Mouse (Mus musculus): ENCODE results near the gene Samd10. TPM values are rescaled to one million over a fixed set of nuclear protein-coding genes. Genes with fewer than 3 reads are reported as not detected.

Samd10 gene
- polyA plus RNA-seq, 1 experiment from 2014 or later = 30.1 TPM

DNA sequence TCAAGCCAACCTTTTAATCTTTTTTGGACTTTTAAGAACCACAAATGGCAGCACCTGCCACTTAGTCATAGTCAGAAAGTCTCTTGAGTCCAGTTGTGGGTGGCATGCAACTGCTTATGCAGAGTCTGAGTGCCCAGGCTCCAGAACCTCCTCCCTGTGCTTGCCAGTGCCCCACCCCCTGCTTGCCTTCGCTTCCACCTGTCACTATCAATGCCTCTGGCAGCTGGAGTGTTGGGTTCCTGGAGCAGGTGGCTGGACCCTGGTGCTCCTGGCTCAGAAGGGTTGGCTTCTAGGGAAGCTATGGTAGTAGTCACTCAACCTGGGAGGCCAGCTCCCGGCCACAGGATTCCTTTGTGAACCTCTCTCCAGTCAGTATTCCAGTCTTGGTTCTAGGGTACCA is 48.8 kb downstream of the Samd10 start:
- no peak for ATAC-seq (ENCODE audit: low read depth)
- no peak overlapping the region for H3K4me3 ChIP-seq (ENCODE audit: low read length)
- no peak overlapping the region for H3K9ac ChIP-seq (ENCODE audit: low read length)
- H3K27me3 ChIP-seq (ENCODE audit: control insufficient read depth, insufficient read depth, low read depth, low read length) = no peaks in the 10 kb centered on the region
- H3K9me3 ChIP-seq (ENCODE audit: control insufficient read depth, low read length) = no peaks in the 10 kb centered on the region
- no peak overlapping the region for H3K4me2 ChIP-seq (ENCODE audit: low read depth, low read length)
- H3K36me3 ChIP-seq (ENCODE audit: control insufficient read depth, insufficient read depth, low read length) = peaks cover 38% of the 10 kb centered on the region
- WGBS = 98% methylated on average over 2 of the region's 2 CpGs
- H3K4me1 ChIP-seq (replicated peaks; ENCODE audit: control insufficient read depth, insufficient read depth, low read length) = no peaks in the 10 kb centered on the region
- no peak overlapping the region for H3K27ac ChIP-seq (ENCODE audit: low read length)

DNA sequence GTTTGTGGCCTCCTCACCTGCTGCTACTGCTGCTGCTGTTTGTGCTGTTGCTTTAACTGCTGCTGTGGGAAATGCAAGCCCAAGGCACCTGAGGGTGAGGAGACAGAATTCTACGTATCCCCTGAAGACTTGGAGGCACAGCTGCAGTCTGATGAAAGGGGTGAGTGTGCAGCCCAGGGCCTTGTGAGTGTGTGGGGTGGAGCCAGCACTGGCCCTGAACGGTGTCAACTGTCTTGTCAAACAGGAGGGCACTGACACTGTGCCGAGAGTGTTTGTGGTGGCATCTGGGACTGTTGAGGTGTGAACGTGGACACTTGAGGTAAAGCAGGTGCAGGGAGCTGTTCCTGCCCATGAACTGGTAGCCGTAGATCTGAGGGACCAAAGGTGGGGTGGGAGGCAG is 50.3 kb downstream of the Samd10 start:
- Histone ChIP-seq H3K9me3 (ENCODE audit: control insufficient read depth, low read length) (no peaks in the 10 kb centered on the region), H3K4me3 (ENCODE audit: low read length) (no peak overlapping the region), H3K27ac (ENCODE audit: low read length) (no peak overlapping the region), H3K4me2 (ENCODE audit: low read depth, low read length) (no peak overlapping the region), H3K9ac (ENCODE audit: low read length) (no peak overlapping the region), H3K27me3 (ENCODE audit: control insufficient read depth, insufficient read depth, low read depth, low read length) (no peaks in the 10 kb centered on the region), H3K4me1 (replicated peaks; ENCODE audit: control insufficient read depth, insufficient read depth, low read length) (no peaks in the 10 kb centered on the region), H3K36me3 (ENCODE audit: control insufficient read depth, insufficient read depth, low read length) (peaks cover 38% of the 10 kb centered on the region)
- 81% methylated on average over 5 of the region's 5 CpGs for WGBS
- ATAC-seq (ENCODE audit: low read depth) = no peak

DNA sequence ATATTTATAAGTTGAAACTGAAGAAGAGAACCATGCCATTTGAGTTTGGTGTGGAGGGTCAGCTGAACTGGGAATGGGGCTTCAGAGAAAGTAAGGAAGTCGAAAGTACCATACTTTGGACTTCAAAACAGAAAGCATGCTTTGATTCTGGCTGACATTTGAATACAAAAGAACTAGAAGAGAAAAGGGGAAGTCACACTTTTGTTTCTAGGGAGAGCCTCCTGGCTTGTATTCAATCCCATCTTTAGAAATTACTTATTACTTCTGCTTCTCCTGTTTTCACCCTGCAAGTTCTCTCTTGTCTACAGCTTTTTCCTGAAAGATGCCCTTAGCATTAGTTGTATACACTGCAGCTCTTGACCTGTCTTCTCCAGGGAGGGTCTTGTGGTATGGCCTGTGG is 50.8 kb downstream of the Samd10 start:
- no peak for ATAC-seq (ENCODE audit: low read depth)
- H3K36me3 ChIP-seq (ENCODE audit: control insufficient read depth, insufficient read depth, low read length) = peaks cover 38% of the 10 kb centered on the region
- 67% methylated on average over 1 of the region's 1 CpGs for WGBS
- H3K9ac ChIP-seq (ENCODE audit: low read length) = no peak overlapping the region
- H3K27ac ChIP-seq (ENCODE audit: low read length) = no peak overlapping the region
- no peaks in the 10 kb centered on the region for H3K4me1 ChIP-seq (replicated peaks; ENCODE audit: control insufficient read depth, insufficient read depth, low read length)
- H3K4me2 ChIP-seq (ENCODE audit: low read depth, low read length) = no peak overlapping the region
- H3K9me3 ChIP-seq (ENCODE audit: control insufficient read depth, low read length) = no peaks in the 10 kb centered on the region
- H3K4me3 ChIP-seq (ENCODE audit: low read length) = no peak overlapping the region
- H3K27me3 ChIP-seq (ENCODE audit: control insufficient read depth, insufficient read depth, low read depth, low read length) = no peaks in the 10 kb centered on the region

DNA sequence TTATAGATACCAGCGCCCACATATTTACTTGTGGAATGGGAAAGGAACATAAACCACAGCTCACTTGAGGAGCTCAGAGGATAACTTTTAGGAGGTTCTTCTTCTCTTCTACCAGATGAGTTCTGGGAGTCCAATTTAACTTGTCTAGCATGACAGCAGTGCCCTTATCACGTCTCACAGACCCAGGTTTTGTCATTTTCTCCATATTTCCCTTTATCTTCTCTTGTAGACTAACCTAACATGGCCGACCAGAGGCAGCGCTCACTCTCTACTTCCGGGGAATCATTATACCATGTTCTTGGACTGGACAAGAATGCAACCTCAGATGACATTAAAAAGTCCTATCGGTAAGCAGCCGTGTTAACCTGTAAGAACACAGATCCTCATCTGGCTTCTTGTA is 52.9 kb downstream of the Samd10 start:
- Histone ChIP-seq H3K4me2 (ENCODE audit: low read depth, low read length) (no peak overlapping the region), H3K36me3 (ENCODE audit: control insufficient read depth, insufficient read depth, low read length) (peaks cover 30% of the 10 kb centered on the region), H3K9ac (ENCODE audit: low read length) (no peak overlapping the region), H3K27me3 (ENCODE audit: control insufficient read depth, insufficient read depth, low read depth, low read length) (no peaks in the 10 kb centered on the region), H3K4me1 (replicated peaks; ENCODE audit: control insufficient read depth, insufficient read depth, low read length) (no peaks in the 10 kb centered on the region), H3K4me3 (ENCODE audit: low read length) (no peak overlapping the region), H3K9me3 (ENCODE audit: control insufficient read depth, low read length) (no peaks in the 10 kb centered on the region), H3K27ac (ENCODE audit: low read length) (no peak overlapping the region)
- ATAC-seq (ENCODE audit: low read depth) = no peak
- WGBS = 92% methylated on average over 7 of the region's 7 CpGs

Small RNA genes lying within 50 kb of the gene (microRNA-seq; reads per million reads assigned to microRNA genes)
- not detected for gene Mir7006

Other genes with a start within 250 kb of the Samd10 start
- 39.2 and 39.4 TPM in 2 replicates for gene Zgpat, start 234.3 kb downstream of the Samd10 start, polyA plus RNA-seq (2015; fragmentation: Nextera tagmentation; extraction: Ambion mirVana)
- 60.8 and 62.0 TPM in 2 replicates for gene Arfrp1, start 233.8 kb downstream of the Samd10 start, polyA plus RNA-seq (2015; fragmentation: Nextera tagmentation; extraction: Ambion mirVana)
- 20.7 and 24.0 TPM in 2 replicates for gene Lime1, start 219.1 kb downstream of the Samd10 start, polyA plus RNA-seq (2015; fragmentation: Nextera tagmentation; extraction: Ambion mirVana)
- gene Zbtb46, start 139.8 kb downstream of the Samd10 start, polyA plus RNA-seq (2015; fragmentation: Nextera tagmentation; extraction: Ambion mirVana) = 15.2 and 15.4 TPM in 2 replicates
- 0.14 and 0.35 TPM in 2 replicates for gene Abhd16b, start 106.0 kb downstream of the Samd10 start, polyA plus RNA-seq (2015; fragmentation: Nextera tagmentation; extraction: Ambion mirVana)
- gene Tpd52l2, start 102.1 kb downstream of the Samd10 start, polyA plus RNA-seq (2015; fragmentation: Nextera tagmentation; extraction: Ambion mirVana) = 167 and 169 TPM in 2 replicates
- 82.0 and 82.1 TPM in 2 replicates for gene Dnajc5, start 78.7 kb downstream of the Samd10 start, polyA plus RNA-seq (2015; fragmentation: Nextera tagmentation; extraction: Ambion mirVana)
- gene Uckl1, start 14.3 kb downstream of the Samd10 start, polyA plus RNA-seq (2015; fragmentation: Nextera tagmentation; extraction: Ambion mirVana) = 49.1 and 54.6 TPM in 2 replicates
- gene Prpf6, start 7.3 kb downstream of the Samd10 start, polyA plus RNA-seq (2015; fragmentation: Nextera tagmentation; extraction: Ambion mirVana) = 59.1 and 59.3 TPM in 2 replicates
- 34.9 and 37.2 TPM in 2 replicates for gene Zfp512b, start 6.4 kb downstream of the Samd10 start, polyA plus RNA-seq (2015; fragmentation: Nextera tagmentation; extraction: Ambion mirVana)
- 0.21 and 0.49 TPM in 2 replicates for gene Gm29797, start 57.8 kb upstream of the Samd10 start, polyA plus RNA-seq (2015; fragmentation: Nextera tagmentation; extraction: Ambion mirVana)
- gene Sox18, start 72.4 kb upstream of the Samd10 start, polyA plus RNA-seq (2015; fragmentation: Nextera tagmentation; extraction: Ambion mirVana) = 84.1 and 84.8 TPM in 2 replicates
- gene Tcea2, start 81.1 kb upstream of the Samd10 start, polyA plus RNA-seq (2015; fragmentation: Nextera tagmentation; extraction: Ambion mirVana) = 19.3 and 19.7 TPM in 2 replicates
- gene Rgs19, start 94.8 kb upstream of the Samd10 start, polyA plus RNA-seq (2015; fragmentation: Nextera tagmentation; extraction: Ambion mirVana) = 59.8 and 63.4 TPM in 2 replicates
- not detected in 2 replicates for gene Lkaaear1, start 99.2 kb upstream of the Samd10 start, polyA plus RNA-seq (2015; fragmentation: Nextera tagmentation; extraction: Ambion mirVana)
- 0.43 and 0.72 TPM in 2 replicates for gene Oprl1, start 115.8 kb upstream of the Samd10 start, polyA plus RNA-seq (2015; fragmentation: Nextera tagmentation; extraction: Ambion mirVana)
- 0.06 and 0.10 TPM in 2 replicates for gene Myt1, start 164.1 kb upstream of the Samd10 start, polyA plus RNA-seq (2015; fragmentation: Nextera tagmentation; extraction: Ambion mirVana)
- gene Pcmtd2, start 238.6 kb upstream of the Samd10 start, polyA plus RNA-seq (2015; fragmentation: Nextera tagmentation; extraction: Ambion mirVana) = 39.7 and 41.2 TPM in 2 replicates

All from lung, embryonic 16.5 days (tissue).